ENCODE assay signal across 17 mouse cellular contexts in the genomic region with DNA sequence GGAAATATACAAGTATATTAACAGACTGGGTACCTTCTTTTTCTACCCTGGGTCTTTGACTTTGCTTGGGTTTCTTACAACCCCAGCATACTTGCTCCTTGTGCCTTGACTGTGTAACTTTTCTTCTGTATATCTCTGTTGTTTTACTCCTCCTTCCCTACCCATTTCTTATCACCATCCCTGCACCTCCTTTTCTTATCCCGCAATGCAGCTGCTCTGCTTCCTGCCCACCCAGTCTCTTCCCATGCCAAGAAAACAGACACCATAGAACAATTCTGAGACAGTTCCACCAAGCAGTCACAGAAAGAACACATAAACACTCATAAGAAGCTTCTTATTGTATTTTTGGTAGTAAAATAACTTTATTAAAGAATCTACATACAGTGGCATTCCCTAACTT.
DNase-seq lines count a peak whose midpoint lies in the region; ATAC-seq and TF ChIP-seq lines count a peak whose summit lies in the region.
"Had no signal": no experiment of that assay in that cellular context is flagged by ENCODE, and none has a peak within 500 bp of the region (broad histone marks: within the 10 kb centered on the region; RNA-seq: fewer than 3 reads in every experiment).

No protein-coding gene starts in this region.

- H3K4me1 ChIP-seq in intestine, embryonic 15.5 days (replicated peaks) = no peaks in the 10 kb centered on the region
- 0 out of 2 replicates have a peak, but pooled peaks cover 3% of the 10 kb centered on the region for H3K4me1 ChIP-seq in intestine, postnatal 0 days (replicated peaks; ENCODE audit: control insufficient read depth, insufficient read depth, low read length)
- H3K4me1 ChIP-seq: lung, embryonic 15.5 days; neural tube, embryonic 13.5 days had no signal

- no peaks in the 10 kb centered on the region for H3K9me3 ChIP-seq in intestine, embryonic 15.5 days
- no peaks in the 10 kb centered on the region for H3K9me3 ChIP-seq in intestine, postnatal 0 days (ENCODE audit: control insufficient read depth)
- H3K9me3 ChIP-seq: forebrain, embryonic 10.5 days; limb, embryonic 10.5 days; lung, embryonic 15.5 days; neural tube, embryonic 13.5 days had no signal

- no peak for TF ChIP-seq CTCF in intestine, postnatal 0 days (IDR thresholded peaks at IDR 0.05; ENCODE audit: low read depth)

- H3K9ac ChIP-seq in intestine, embryonic 15.5 days = no peak overlapping the region
- no peak overlapping the region for H3K9ac ChIP-seq in intestine, postnatal 0 days (ENCODE audit: low read depth, low read length)
- H3K9ac ChIP-seq: hindbrain, embryonic 14.5 days; lung, embryonic 15.5 days; neural tube, embryonic 13.5 days had no signal

- WGBS in intestine, embryonic 15.5 days = 71% methylated on average over 1 of the region's 1 CpGs
- 83% methylated on average over 1 of the region's 1 CpGs for WGBS in intestine, postnatal 0 days

- no peaks in the 10 kb centered on the region for H3K36me3 ChIP-seq in intestine, embryonic 15.5 days
- no peaks in the 10 kb centered on the region for H3K36me3 ChIP-seq in intestine, postnatal 0 days (ENCODE audit: control insufficient read depth, insufficient read depth)
- H3K36me3 ChIP-seq: forebrain, embryonic 10.5 days; limb, embryonic 10.5 days; lung, embryonic 15.5 days; neural tube, embryonic 13.5 days had no signal

- H3K27me3 ChIP-seq in intestine, embryonic 15.5 days (replicated peaks) = no peaks in the 10 kb centered on the region
- H3K27me3 ChIP-seq in intestine, postnatal 0 days (replicated peaks; ENCODE audit: control insufficient read depth, insufficient read depth, low read length) = no peaks in the 10 kb centered on the region
- H3K27me3 ChIP-seq: lung, embryonic 15.5 days; neural tube, embryonic 13.5 days had no signal

- no peak overlapping the region for H3K4me3 ChIP-seq in intestine, embryonic 15.5 days (replicated peaks)
- no peak overlapping the region for H3K4me3 ChIP-seq in intestine, postnatal 0 days (ENCODE audit: low read depth, low read length)
- H3K4me3 ChIP-seq: forebrain, embryonic 10.5 days; limb, embryonic 10.5 days; lung, embryonic 15.5 days; neural tube, embryonic 13.5 days had no signal

- no peak overlapping the region for H3K4me2 ChIP-seq in intestine, embryonic 15.5 days (replicated peaks)
- no peak overlapping the region for H3K4me2 ChIP-seq in intestine, postnatal 0 days (replicated peaks; ENCODE audit: low read depth)
- H3K4me2 ChIP-seq: hindbrain, embryonic 14.5 days; lung, embryonic 15.5 days; neural tube, embryonic 13.5 days had no signal

- peak; percentile 74 for DNase-seq in c-Kit-negative CD71-positive TER-119-positive erythroid progenitor cells, embryonic 14.5 days (ENCODE audit: low read depth, low spot score)
- DNase-seq in liver = peak; percentile 78
- no peak for DNase-seq in left cerebral cortex, postnatal 14 days (ENCODE audit: low spot score in 2 of 2)
- DNase-seq in MN1 (ENCODE audit: low spot score) = no peak
- DNase-seq: adrenal gland, postnatal 14 days; cerebellum, postnatal 25 days; kidney, adult 18-20 months; kidney, postnatal 14 days; thymus, postnatal 4 days had no signal

- no peak overlapping the region for H3K27ac ChIP-seq in intestine, embryonic 15.5 days
- no peak overlapping the region for H3K27ac ChIP-seq in intestine, postnatal 0 days (ENCODE audit: low read depth, low read length)
- H3K27ac ChIP-seq: forebrain, embryonic 10.5 days; hindbrain, embryonic 14.5 days; limb, embryonic 10.5 days; lung, embryonic 15.5 days; neural tube, embryonic 13.5 days had no signal

- intact Hi-C loops in left cerebral cortex, postnatal 14 days (cut with DNase I) = no loop called here

- peak; percentile 59; the same call in 1 of the 2 replicates for ATAC-seq in intestine, embryonic 15.5 days
- no peak for ATAC-seq in intestine, postnatal 0 days
- ATAC-seq in megakaryocyte-erythroid progenitor cell, adult 5-6 weeks (replicated peaks; ENCODE audit: low FRiP score, low TSS enrichment, poor library complexity, severe bottlenecking) = peak; percentile 96

Comparison
In these comparisons a context has a peak if more than half of its experiments do, and no peak if none do; other contexts are left out.
1. DNase-seq: peak in c-Kit-negative CD71-positive TER-119-positive erythroid progenitor cells, embryonic 14.5 days (single experiment) and liver (single experiment); none in left cerebral cortex, postnatal 14 days (0 of 2) and MN1 (single experiment).